Mouse (Mus musculus) large intestine, adult 2 months (tissue): Measurements from ENCODE around the gene Trmt1. TPM values are rescaled to one million over a fixed set of nuclear protein-coding genes. Genes with fewer than 3 reads are reported as not detected.

ENCODE experiments used
- DNase-seq: peaks from one replicate; pipeline ENCODE4 v3.0.0-alpha.2; 2012; ENCODE audit warnings: low read depth, low spot score
- WGBS: fragments of 180-500 bp; shearing (Covaris S2); methylation state at CpG from one replicate; pipeline ENCODE4 v1.1.7; 2018; 5-methylcytosine and 5-hydroxymethylcytosine counted together
- polyA plus RNA-seq: library from polyadenylated mRNA; depleted of rRNA; stranded (reverse); fragments of >200 nt; gene quantifications from 2 replicates; pipeline ENCODE4 v1.2.3, GENCODE M21; 2012; rRNA removed

Trmt1 gene
- polyA plus RNA-seq, 1 experiment: 58.1 TPM

GRCm38 (mm10) chr8:84743054-84743415, 56.9 kb downstream of the Trmt1 start:
- WGBS: 61% methylated on average over 10 of the region's 10 CpGs
- no peak for DNase-seq

DNA sequence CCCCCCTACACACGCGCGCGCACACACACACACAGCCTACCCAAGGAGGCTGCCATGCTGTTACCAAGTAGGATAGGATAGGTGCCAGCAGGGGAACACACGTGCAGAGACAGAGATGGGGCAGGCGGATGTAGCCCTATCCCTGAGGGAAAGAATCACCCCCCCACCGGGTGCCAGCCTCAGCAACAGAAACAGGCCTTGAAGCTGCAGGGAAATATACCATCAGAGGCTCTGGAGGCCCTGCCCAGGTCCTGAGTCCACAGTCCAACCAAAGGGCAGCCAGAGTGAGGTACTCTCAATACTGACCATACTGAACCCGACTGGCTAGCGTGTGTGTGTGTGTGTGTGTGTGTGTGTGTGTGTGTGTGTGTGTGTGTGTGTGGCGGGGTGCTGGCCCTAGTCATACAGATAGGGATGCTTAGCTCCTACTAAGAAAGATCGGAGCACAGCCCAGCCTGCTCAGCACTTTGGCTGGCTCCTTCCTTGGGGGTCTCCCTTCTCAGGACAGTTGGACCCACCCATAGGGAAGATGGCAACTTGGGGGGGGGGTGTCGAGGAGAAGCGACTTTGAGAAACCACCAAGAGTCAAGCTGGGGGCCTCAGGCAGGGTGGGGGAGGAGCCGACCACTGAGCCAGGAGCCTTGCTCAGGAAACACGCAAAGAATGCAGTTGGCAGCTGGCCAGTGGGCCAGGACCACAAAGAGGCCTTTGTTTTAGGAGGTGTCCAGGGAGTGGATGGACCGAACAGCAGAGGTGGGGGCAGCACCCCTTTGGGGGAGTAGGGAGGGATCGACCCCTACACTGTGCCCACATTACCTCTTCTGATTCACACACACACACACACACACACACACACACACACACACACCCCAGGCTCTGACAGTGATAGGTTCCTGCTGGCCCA, 57.7 kb downstream of the Trmt1 start:
- no peak for DNase-seq
- 27% methylated on average over 16 of the region's 17 CpGs for WGBS

GRCm38 (mm10) chr8:84745032-84745925, 59.2 kb downstream of the Trmt1 start:
- DNase-seq: no peak
- WGBS: 44% methylated on average over 17 of the region's 17 CpGs

Other genes with a start within 250 kb of the Trmt1 start
- gene Ier2, start 23.5 kb upstream of the Trmt1 start, polyA plus RNA-seq: 28.1 and 39.5 TPM in 2 replicates
- gene Nacc1, start 1.6 kb downstream of the Trmt1 start, polyA plus RNA-seq: 71.5 and 96.6 TPM in 2 replicates
- 6.6 and 7.1 TPM in 2 replicates for gene Lyl1, start 15.2 kb downstream of the Trmt1 start, polyA plus RNA-seq
- gene G430095P16Rik, start 36.7 kb downstream of the Trmt1 start, polyA plus RNA-seq: 0.12 and 0.18 TPM in 2 replicates
- 14.5 and 15.4 TPM in 2 replicates for gene Nfix, start 114.0 kb downstream of the Trmt1 start, polyA plus RNA-seq
- gene Dand5, start 136.5 kb downstream of the Trmt1 start, polyA plus RNA-seq: 1.9 and 3.0 TPM in 2 replicates
- gene Gadd45gip1, start 145.2 kb downstream of the Trmt1 start, polyA plus RNA-seq: 13.4 and 22.8 TPM in 2 replicates
- 49.3 and 65.9 TPM in 2 replicates for gene Rad23a, start 154.4 kb downstream of the Trmt1 start, polyA plus RNA-seq
- 402 and 404 TPM in 2 replicates for gene Calr, start 160.6 kb downstream of the Trmt1 start, polyA plus RNA-seq
- 50.9 and 54.2 TPM in 2 replicates for gene Farsa, start 170.7 kb downstream of the Trmt1 start, polyA plus RNA-seq
- 3.5 and 5.5 TPM in 2 replicates for gene Syce2, start 185.8 kb downstream of the Trmt1 start, polyA plus RNA-seq
- 38.6 and 64.2 TPM in 2 replicates for gene Gcdh, start 207.6 kb downstream of the Trmt1 start, polyA plus RNA-seq
- 0.38 and 0.43 TPM in 2 replicates for gene Klf1, start 215.6 kb downstream of the Trmt1 start, polyA plus RNA-seq
- 8.4 and 8.7 TPM in 2 replicates for gene Dnase2a, start 222.3 kb downstream of the Trmt1 start, polyA plus RNA-seq